Comparison of ENCODE assay signal across 8 mouse cellular contexts in genomic region chr3:93447138-93447841, GRCm38 (mm10). TPM values are rescaled to one million over a fixed set of nuclear protein-coding genes. Genes with fewer than 3 reads are reported as not detected.
DNase-seq lines count a peak whose midpoint lies in the region; ATAC-seq lines count a peak whose summit lies in the region.
"Had no signal": no experiment of that assay in that cellular context is flagged by ENCODE, and none has a peak within 500 bp of the region (broad histone marks: within the 10 kb centered on the region; RNA-seq: fewer than 3 reads in every experiment).

No protein-coding gene starts in this region.

- H3K9me3 ChIP-seq in intestine, embryonic 16.5 days (ENCODE audit: control insufficient read depth, low read length) = no peaks in the 10 kb centered on the region

- DNase-seq in adrenal gland, postnatal 10 days = peak; percentile 59
- DNase-seq in gastrocnemius, postnatal 14 days = peak; percentile 16
- DNase-seq in left cerebral cortex, postnatal 25 days (ENCODE audit: low spot score in 2 of 2) = peak; percentile 72 to 81
- DNase-seq in right cerebral cortex, postnatal 4 days = peak; percentile 58

- under 1% methylated on average over 59 of the region's 59 CpGs for WGBS in intestine, embryonic 16.5 days

- no peaks in the 10 kb centered on the region for H3K36me3 ChIP-seq in intestine, embryonic 16.5 days (ENCODE audit: control insufficient read depth, insufficient read depth, low read length)

- H3K27ac ChIP-seq in intestine, embryonic 16.5 days (ENCODE audit: low read length) = peak overlapping the region; percentile 75

- peak overlapping the region; percentile 97 for H3K4me2 ChIP-seq in intestine, embryonic 16.5 days (ENCODE audit: low read depth, low read length)

- intact Hi-C loops in gastrocnemius, postnatal 14 days (cut with DNase I; ENCODE audit: low total_unique reads) = no loop called here
- intact Hi-C loops in left cerebral cortex, postnatal 25 days (cut with DNase I) = no loop called here

- peaks cover 16% of the 10 kb centered on the region for H3K4me1 ChIP-seq in intestine, embryonic 16.5 days (ENCODE audit: control insufficient read depth, insufficient read depth, low read length)

- peaks cover 3% of the 10 kb centered on the region; the same call in 1 of the 2 replicates for H3K27me3 ChIP-seq in intestine, embryonic 16.5 days (replicated peaks; ENCODE audit: control insufficient read depth, insufficient read depth, low read length)

- ATAC-seq in common myeloid progenitor, adult 5-6 weeks (replicated peaks; ENCODE audit: low read depth, poor library complexity, severe bottlenecking) = peak; percentile 52
- peak; percentile 76 for ATAC-seq in intestine, embryonic 16.5 days
- peak; percentile 44 for ATAC-seq in megakaryocyte progenitor cell, adult 5-6 weeks (replicated peaks; ENCODE audit: poor library complexity)

- H3K9ac ChIP-seq in intestine, embryonic 16.5 days (ENCODE audit: low read depth, low read length) = peak overlapping the region; percentile 67

- peak overlapping the region; percentile 66 for H3K4me3 ChIP-seq in intestine, embryonic 16.5 days (ENCODE audit: low read length)

RNA-seq across cellular contexts. Expression of gene Tchh, which starts 5.2 kb away (rescaled TPM):
- total RNA-seq in adrenal gland, postnatal 10 days (2021) = under 1 TPM; 0.24 TPM
- total RNA-seq in common myeloid progenitor, adult 5-6 weeks (2017) = 0.19 TPM in 1 of 2 replicates, not detected in the other
- under 1 TPM in 1 of 2 experiments, not detected in 1; 0.07 TPM for total RNA-seq in gastrocnemius, postnatal 14 days (2021)
- 1.3 TPM in 2 replicates for polyA plus RNA-seq in intestine, embryonic 16.5 days (2015; fragmentation: Nextera tagmentation; extraction: Ambion mirVana)
- 1 to 10 TPM; 1.1 to 1.5 TPM for total RNA-seq in left cerebral cortex, postnatal 25 days (2021)
- 0.20 and 0.24 TPM in 2 replicates for total RNA-seq in megakaryocyte progenitor cell, adult 5-6 weeks (2015)
- total RNA-seq in megakaryocyte progenitor cell, adult 5-6 weeks (2017) = 0.10 TPM in 1 of 2 replicates, not detected in the other

RNA-seq across cellular contexts. Expression of gene Tchhl1, which starts 21.3 kb away (rescaled TPM):
- total RNA-seq in adrenal gland, postnatal 10 days (2021) = not detected
- not detected in 2 replicates for total RNA-seq in common myeloid progenitor, adult 5-6 weeks (2017)
- total RNA-seq in gastrocnemius, postnatal 14 days (2021) = not detected
- not detected in 2 replicates for polyA plus RNA-seq in intestine, embryonic 16.5 days (2015; fragmentation: Nextera tagmentation; extraction: Ambion mirVana)
- not detected for total RNA-seq in left cerebral cortex, postnatal 25 days (2021)
- total RNA-seq in megakaryocyte progenitor cell, adult 5-6 weeks (2015) = not detected in 2 replicates
- not detected in 2 replicates for total RNA-seq in megakaryocyte progenitor cell, adult 5-6 weeks (2017)
- total RNA-seq: gastrocnemius, postnatal 4 days had no signal

RNA-seq across cellular contexts. Expression of gene Rptn, which starts 53.8 kb away (rescaled TPM):
- not detected for total RNA-seq in adrenal gland, postnatal 10 days (2021)
- not detected in 2 replicates for total RNA-seq in common myeloid progenitor, adult 5-6 weeks (2017)
- total RNA-seq in gastrocnemius, postnatal 14 days (2021) = not detected
- polyA plus RNA-seq in intestine, embryonic 16.5 days (2015; fragmentation: Nextera tagmentation; extraction: Ambion mirVana) = not detected in 2 replicates
- total RNA-seq in left cerebral cortex, postnatal 25 days (2021) = not detected
- total RNA-seq in megakaryocyte progenitor cell, adult 5-6 weeks (2015) = not detected in 2 replicates
- not detected in 2 replicates for total RNA-seq in megakaryocyte progenitor cell, adult 5-6 weeks (2017)
- total RNA-seq: gastrocnemius, postnatal 4 days had no signal

Comparison
In these comparisons a context has a peak if more than half of its experiments do, and no peak if none do; other contexts are left out.
1. Peak in every context shown above with its lines: DNase-seq, ATAC-seq, H3K4me3 ChIP-seq and H3K27ac ChIP-seq.
2. DNase-seq: peak in every context shown above with its lines; median percentile 76 in left cerebral cortex, postnatal 25 days; 59 in adrenal gland, postnatal 10 days; 58 in right cerebral cortex, postnatal 4 days; 16 in gastrocnemius, postnatal 14 days.